Mouse (Mus musculus) splenic B cell, adult 2 months (primary cell): ENCODE data around the gene Gm21976.

Experiments
- DNase-seq: peaks from one replicate; pipeline ENCODE4 v3.0.0-alpha.2; 2011; ENCODE audit warnings: low read depth, low spot score
- H3K27me3 ChIP-seq: 2 replicates; pipeline ENCODE4 v1.6.1; 2012; ENCODE audit warnings: mild to moderate bottlenecking, low read length, moderate library complexity, mixed read lengths; ENCODE audit not compliant: control insufficient read depth, poor library complexity, insufficient read depth, severe bottlenecking
- H3K36me3 ChIP-seq: 2 replicates; pipeline ENCODE4 v1.6.1; 2012; ENCODE audit warnings: mild to moderate bottlenecking, low read length, moderate library complexity, mixed read lengths; ENCODE audit not compliant: control insufficient read depth, poor library complexity, insufficient read depth, severe bottlenecking

The Gm21976 gene

GRCm38 (mm10) chr13:98276253-98276652 lies 3.4 kb upstream of the Gm21976 start:
- no peaks in the 10 kb centered on the region for H3K27me3 ChIP-seq
- DNase-seq = no peak
- peaks cover 6% of the 10 kb centered on the region for H3K36me3 ChIP-seq

GRCm38 (mm10) chr13:98277501-98277900 lies 2.2 kb upstream of the Gm21976 start:
- Histone ChIP-seq H3K36me3 (peaks cover 6% of the 10 kb centered on the region), H3K27me3 (no peaks in the 10 kb centered on the region)
- peak; percentile 33 for DNase-seq

GRCm38 (mm10) chr13:98280990-98281650 lies 1.4 kb downstream of the Gm21976 start:
- DNase-seq = no peak
- Histone ChIP-seq H3K27me3 (no peaks in the 10 kb centered on the region), H3K36me3 (no peaks in the 10 kb centered on the region)

GRCm38 (mm10) chr13:98290719-98291118 lies 11.0 kb downstream of the Gm21976 start:
- DNase-seq = peak; percentile 7
- H3K36me3 ChIP-seq = no peaks in the 10 kb centered on the region

GRCm38 (mm10) chr13:98291712-98292111 lies 12.0 kb downstream of the Gm21976 start:
- Histone ChIP-seq H3K27me3 (0 out of 2 replicates have a peak, but pooled peaks cover 1% of the 10 kb centered on the region), H3K36me3 (no peaks in the 10 kb centered on the region)
- DNase-seq = no peak

More at GRCm38 (mm10) chr13:98290719-98291118, 11.0 kb downstream of the Gm21976 start:
- H3K27me3 ChIP-seq = 0 out of 2 replicates have a peak, but pooled peaks cover 1% of the 10 kb centered on the region

- no peaks in the 10 kb centered on the region for H3K27me3 ChIP-seq
- no peaks in the 10 kb centered on the region for H3K36me3 ChIP-seq
- DNase-seq = no peak
Measured at GRCm38 (mm10) chr13:98296072-98296471, 16.4 kb downstream of the Gm21976 start.

GRCm38 (mm10) chr13:98297883-98298482 lies 18.3 kb downstream of the Gm21976 start:
- Histone ChIP-seq H3K27me3 (no peaks in the 10 kb centered on the region), H3K36me3 (no peaks in the 10 kb centered on the region)
- DNase-seq = no peak

GRCm38 (mm10) chr13:98298833-98299758 lies 19.4 kb downstream of the Gm21976 start:
- H3K27me3 ChIP-seq = no peaks in the 10 kb centered on the region
- no peaks in the 10 kb centered on the region for H3K36me3 ChIP-seq
- peak; percentile 81 for DNase-seq

- H3K36me3 ChIP-seq = 0 out of 2 replicates have a peak, but pooled peaks cover 2% of the 10 kb centered on the region
- H3K27me3 ChIP-seq = no peaks in the 10 kb centered on the region
- DNase-seq = no peak
Measured at GRCm38 (mm10) chr13:98305257-98305656, 25.6 kb downstream of the Gm21976 start.

- peaks cover 7% of the 10 kb centered on the region; the same call in 1 of the 2 replicates for H3K36me3 ChIP-seq
- no peaks in the 10 kb centered on the region for H3K27me3 ChIP-seq
- no peak for DNase-seq
Measured at GRCm38 (mm10) chr13:98306393-98306792, 26.7 kb downstream of the Gm21976 start.

- no peak for DNase-seq
- H3K36me3 ChIP-seq = peaks cover 12% of the 10 kb centered on the region; the same call in 1 of the 2 replicates
- no peaks in the 10 kb centered on the region for H3K27me3 ChIP-seq
Measured at GRCm38 (mm10) chr13:98306852-98307475, 27.3 kb downstream of the Gm21976 start.

GRCm38 (mm10) chr13:98308004-98308403 lies 28.3 kb downstream of the Gm21976 start:
- no peak for DNase-seq

GRCm38 (mm10) chr13:98308724-98309123 lies 29.0 kb downstream of the Gm21976 start:
- no peaks in the 10 kb centered on the region for H3K27me3 ChIP-seq
- H3K36me3 ChIP-seq = peaks cover 13% of the 10 kb centered on the region; the same call in 1 of the 2 replicates
- no peak for DNase-seq

More at GRCm38 (mm10) chr13:98308004-98308403, 28.3 kb downstream of the Gm21976 start:
- Histone ChIP-seq H3K27me3 (no peaks in the 10 kb centered on the region), H3K36me3 (peaks cover 13% of the 10 kb centered on the region; the same call in 1 of the 2 replicates)

- no peak for DNase-seq
- no peaks in the 10 kb centered on the region for H3K27me3 ChIP-seq
Measured at GRCm38 (mm10) chr13:98311597-98311996, 31.9 kb downstream of the Gm21976 start.

More at GRCm38 (mm10) chr13:98311597-98311996, 31.9 kb downstream of the Gm21976 start:
- peaks cover 13% of the 10 kb centered on the region; the same call in 1 of the 2 replicates for H3K36me3 ChIP-seq
